Mouse (Mus musculus) adrenal gland, postnatal 4 days (tissue): ENCODE data around the gene Nudc. TPM values are rescaled to one million over a fixed set of nuclear protein-coding genes. Genes with fewer than 3 reads are reported as not detected.
"Not testable (repeated sequence)": the region's sequence is repeated elsewhere in the genome, so short reads cannot be mapped to it uniquely, and the experiment has no call there.

Experiments
- DNase-seq, 2 experiments: peaks; one replicate each; pipeline ENCODE4 v3.0.0; 2021 to 2022; ENCODE audit warnings: low spot score in 2 of 2, mixed read lengths in 2 of 2
- total RNA-seq, 2 experiments: library from RNA; stranded (reverse); gene quantifications; 2 replicates each; pipeline ENCODE4 v1.2.3; 2021

Nudc gene
- total RNA-seq, 2 experiments from 2014 or later = 129 to 136 TPM

DNA sequence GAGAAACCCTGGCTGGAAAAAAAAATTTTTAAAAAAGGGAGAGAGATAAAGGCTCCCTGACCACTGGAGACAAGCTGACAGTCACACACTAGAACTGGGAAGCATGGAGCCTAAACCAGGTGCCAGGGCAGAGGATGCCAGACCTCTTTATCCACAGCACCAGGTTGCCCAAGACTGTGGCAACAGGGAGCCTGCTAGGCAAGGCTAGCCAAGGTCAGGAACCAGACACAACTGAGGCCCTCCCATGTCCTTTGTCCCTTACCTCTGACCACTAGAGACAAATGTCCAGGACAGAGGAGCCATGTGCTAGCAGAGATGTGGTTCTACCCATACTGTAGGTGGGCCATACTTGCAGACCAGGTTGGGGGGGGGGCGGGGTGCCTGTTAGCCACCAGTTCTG is 6.2 kb upstream of the Nudc start:
- no peak for DNase-seq

DNA sequence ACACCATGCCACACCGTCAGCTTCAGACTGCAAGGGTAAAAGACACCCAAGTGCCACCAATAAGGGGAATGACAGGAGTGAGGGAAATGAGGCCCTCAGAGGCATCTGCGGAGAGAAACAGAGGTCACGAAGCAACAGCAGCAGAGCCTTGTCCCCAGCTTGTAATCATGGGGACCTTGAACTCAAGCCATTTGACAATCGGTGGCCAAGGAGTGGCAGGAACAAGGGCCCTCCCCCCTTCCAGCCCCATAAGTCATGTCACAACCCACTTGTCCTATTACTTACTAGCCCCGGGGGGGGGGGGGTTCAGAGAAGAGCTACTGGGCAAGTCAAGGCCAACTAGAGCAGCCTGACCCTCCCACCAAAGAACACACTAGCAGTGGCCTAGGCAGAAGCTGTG is 9.1 kb downstream of the Nudc start:
- DNase-seq = no peak

DNA sequence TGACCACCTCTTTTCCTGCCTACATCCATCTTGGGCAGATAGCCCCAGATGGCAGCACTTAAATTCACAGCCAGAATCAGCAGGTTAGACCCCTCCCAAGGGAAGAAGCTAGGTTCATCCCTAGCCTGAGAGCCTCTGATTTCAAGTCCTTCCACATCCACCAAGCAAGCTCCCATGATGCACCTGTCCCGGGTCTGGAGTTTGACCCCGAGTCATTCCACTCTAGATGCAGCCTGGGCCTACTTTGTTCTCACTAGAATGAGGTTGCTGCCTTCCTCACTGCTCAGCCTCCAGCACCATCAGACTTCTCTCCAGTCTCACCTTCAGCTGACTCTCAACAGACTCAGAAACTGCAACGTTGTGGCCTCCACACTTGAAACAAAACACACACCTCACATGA is 9.7 kb downstream of the Nudc start:
- no peak for DNase-seq

DNA sequence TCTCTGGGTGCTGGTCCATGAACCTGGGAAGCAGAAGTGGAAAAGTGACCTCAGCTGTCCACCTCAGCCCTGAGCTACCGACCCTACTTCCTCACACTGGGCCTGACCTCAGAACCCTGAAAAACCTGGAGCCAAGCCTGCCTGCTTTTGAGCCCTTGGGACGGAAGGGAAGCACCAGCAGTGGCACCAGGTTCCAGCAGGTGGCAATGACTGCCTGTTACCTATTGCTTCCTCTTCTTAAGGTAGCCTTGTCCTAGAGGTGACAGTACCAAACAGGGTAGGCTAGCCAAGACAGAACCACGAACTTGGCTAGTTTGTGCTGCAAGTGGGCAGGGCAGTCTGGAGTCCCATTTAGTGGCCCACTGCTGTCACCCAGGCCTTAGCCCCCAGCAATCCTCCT is 13.0 kb downstream of the Nudc start:
- no peak for DNase-seq

DNA sequence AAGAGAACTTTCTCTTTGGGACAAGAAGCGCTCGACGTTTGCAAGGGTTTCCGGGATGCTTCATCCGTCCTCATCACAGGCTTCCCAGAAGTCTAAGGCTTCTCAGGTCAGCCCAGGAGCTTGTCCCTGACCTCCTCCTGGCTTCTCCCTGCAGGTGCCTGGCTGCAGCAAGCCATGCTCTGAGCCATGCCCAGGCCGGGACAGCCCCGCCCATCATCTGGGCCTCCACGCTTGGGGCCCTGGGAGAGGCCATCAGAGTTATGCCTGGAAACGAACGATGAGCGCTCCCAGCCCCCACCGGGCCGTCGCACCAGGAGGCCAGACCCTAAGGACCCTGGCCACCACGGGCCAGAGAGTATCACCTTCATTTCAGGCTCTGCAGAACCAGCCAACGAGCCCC is 18.0 kb downstream of the Nudc start:
- no peak for DNase-seq

DNA sequence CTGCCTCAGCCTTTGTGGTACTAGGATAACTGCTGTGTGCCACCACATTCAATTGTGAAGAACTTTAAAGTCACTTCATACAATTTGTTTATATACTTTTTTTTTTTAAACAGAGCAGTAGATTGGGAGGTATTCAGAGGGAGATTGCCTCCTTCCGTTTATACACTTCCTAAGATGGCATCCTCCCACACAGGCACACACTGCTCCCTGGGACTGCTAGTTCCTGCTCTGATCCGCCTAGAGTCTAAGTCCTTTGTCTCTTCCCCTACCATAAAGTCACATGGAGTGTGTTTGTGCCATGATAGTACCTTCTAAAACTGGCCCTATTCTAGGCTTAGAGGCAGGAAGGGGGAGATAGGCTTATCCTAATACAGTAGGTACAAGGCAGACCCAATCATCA is 24.3 kb downstream of the Nudc start:
- DNase-seq = no peak

DNA sequence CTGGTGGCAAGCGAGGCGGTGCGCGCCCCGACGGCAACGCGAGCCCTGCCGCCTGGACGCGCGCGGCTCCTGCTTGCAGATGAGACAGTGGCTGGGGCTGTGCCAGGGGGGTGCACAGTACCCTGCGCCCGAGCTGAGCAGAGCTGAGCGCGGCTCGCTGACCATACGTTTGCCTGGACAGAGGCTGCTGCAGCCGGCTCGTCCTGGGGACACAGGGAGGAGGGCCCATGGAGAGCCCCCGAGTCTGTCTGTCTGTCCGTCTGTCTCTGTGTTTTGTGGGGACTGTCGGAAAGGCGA is 26.5 kb downstream of the Nudc start:
- DNase-seq = no peak

DNA sequence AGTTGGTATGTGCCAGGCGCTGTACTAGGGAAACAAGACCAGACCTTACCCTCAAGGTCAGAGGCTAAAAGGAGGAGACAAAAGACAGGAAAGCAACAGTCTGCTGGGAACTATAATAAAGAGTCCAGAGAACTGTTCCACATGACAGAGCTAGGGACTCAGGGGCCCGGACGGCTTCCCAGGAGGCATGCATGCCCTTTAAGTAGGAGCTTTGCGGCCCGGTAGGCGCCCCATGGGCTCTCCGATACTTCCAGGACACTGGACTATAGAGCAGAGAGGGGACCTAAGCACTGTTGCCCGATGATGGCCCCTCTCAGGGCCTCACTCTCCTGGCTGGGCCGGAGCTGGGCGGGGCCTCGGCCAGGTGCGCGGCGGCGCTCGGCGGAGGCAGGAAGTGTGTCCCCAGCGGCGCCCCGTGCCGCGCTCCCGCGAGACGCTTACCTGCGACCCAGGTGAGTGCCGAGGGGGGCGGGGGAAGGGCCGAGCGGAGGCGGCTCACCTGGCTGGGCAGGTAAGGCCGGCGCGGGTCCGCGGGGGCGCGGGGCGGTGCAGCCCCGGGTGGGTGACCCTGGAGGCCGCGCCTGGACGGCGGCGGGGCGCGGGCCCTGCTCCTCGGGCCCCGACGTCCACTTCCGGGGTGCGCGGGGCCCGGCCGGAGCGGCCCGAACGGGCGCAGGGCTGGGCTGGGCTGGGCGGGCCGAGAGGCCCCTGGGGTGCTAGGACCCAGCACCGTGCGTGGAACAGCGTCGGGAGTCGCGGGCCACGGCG is 27.0 kb downstream of the Nudc start, which contains the start of gene Kdf1:
TSS of gene Kdf1 (plus strand) at position 363 of the 768 bp plus-strand sequence.
- DNase-seq = no peak

DNA sequence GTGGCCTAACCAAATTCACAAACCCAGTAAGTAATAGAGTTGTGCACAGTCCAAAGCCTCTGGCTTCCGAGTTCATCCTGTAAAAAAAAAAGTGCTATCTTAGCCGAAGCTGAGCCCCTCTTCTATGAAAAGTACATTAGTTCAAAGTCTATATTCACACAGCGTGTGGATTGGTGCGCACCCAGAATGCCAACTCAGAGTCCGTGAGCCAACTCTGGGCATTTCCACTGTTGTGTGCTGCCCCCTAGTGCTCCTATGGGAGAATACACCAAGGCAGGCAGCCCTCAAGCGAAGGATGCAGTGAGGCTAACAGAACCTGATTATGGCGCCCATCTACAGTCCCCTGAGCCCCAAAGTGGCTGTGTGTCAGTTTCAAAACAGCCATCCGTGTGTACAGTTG is 32.8 kb downstream of the Nudc start:
- DNase-seq = peak; percentile 37 to 60

DNA sequence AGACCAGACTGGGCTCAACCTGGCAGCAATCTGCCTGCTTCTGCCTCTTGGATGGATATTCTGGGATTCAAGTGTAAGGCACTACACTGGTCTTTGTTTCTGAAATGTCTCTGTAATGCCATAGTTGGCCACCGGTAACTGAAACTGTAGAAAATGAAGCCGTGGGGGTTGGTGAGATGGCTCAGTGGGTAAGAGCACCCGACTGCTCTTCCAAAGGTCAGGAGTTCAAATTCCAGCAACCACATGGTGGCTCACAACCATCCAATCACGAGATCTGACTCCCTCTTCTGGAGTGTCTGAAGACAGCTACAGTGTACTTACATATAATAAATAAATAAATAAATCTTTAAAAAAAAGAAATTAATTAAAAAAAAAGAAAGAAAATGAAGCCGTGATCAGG is 33.3 kb downstream of the Nudc start:
- not testable (repeated sequence) for DNase-seq

DNA sequence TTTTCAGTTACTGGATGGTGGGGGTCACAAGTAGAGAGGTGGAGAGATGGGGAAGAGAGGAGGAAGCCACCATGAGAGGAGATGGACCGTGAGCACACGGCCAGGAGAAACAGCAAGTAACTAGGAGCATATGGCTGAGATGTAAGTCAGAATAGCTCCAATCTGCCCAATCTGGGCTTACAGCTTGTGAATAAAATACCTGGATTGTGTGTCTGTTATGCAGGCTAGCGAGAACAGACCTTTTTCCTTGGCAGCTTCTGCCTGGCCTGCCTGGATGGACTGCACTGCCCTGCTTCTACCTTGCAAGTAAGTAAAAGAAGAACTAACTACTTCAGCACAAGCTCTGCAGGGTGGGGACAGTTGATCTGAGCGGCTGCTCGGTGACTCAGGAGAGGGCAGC is 34.7 kb downstream of the Nudc start:
- no peak for DNase-seq

DNA sequence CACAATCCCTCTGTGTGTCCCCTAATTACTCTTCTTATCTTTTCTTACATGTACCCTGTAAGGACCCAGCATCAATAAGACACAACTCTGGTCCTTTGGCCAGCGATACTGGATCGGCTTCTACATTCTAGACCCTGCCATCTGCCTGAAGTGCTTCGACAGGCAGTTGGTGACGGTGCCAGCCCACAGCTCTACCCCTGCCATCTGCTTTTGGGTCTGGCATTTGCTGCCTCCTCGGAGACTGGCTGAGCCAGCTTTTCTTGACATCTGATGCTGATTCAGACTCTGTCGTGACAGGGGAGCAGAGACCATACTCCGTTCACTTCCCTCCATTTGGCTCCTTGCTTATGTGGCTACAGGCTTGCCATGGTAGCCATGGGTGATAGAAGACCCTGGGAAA is 36.8 kb downstream of the Nudc start:
- no peak for DNase-seq

DNA sequence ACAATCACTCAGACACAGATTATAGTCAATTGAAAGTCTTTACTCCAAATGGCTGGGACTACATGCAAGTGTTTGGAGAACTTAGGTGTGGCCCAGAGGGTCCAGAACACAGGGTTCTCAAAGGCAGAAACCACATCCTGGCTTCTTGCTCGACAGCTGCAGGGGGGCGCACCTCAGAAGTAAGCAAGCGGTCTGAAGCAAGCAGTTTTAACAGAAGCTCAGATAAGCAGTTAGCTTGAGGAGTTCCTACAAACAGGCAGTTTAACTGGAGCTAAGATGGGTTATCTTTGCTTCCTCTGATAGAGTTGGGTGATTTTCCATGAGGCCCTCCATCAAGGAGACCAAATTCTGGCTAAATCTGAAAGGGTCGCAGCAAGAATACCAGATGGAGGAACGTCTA is 39.2 kb downstream of the Nudc start:
- DNase-seq = no peak

DNA sequence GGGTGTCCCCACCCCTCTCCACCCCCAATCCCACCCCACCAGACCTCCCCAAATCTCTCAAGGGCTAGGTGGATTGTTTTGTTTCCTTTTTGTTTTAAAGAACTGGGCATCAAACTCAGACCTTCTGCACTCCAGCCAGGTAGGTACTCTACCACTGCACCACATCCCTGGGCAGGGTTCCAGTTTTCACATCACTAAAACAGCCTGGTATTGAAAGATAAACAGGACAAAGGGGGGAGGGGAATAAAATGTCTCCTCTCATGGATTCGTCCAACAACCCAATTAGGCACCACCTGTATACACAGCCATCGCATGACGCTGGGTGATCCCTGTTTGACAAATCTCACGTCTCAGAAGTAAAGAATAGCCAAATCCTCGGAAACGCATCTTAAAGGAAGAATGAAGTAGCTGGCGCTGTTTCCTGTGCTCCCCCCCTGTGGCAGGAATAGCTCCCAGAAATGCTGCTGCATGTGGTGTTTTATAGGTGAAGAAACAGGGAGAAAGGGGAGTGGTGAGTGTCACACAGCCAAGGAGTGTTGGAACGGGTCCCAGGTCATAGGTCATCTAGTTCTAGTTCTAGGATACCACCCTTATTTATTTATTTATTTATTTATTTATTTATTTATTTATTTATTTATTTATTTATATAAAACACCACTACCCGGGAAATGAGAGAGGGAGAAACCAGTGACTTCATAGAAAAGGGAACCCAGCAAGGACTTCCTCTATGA is 40.9 kb downstream of the Nudc start:
- DNase-seq = no peak

DNA sequence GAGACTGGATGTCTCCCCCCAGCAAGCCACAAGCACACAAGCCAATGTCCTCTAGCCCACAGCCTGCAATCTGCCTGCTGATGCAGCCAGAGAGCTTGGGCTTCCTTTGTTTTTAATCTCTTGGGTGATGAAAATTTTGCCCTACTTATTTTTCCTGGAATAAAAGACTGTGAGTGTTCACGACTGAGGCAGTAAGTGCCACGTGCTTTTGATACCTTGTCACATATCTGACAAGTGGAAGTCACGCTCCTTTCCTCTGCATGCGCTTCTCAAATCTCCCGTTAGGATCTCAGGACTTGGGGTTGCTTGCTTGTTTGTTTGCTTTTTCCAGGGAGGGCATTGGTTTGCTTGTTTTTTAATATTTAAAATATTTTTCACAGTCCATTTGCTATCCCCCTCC is 41.5 kb downstream of the Nudc start:
- no peak for DNase-seq

DNA sequence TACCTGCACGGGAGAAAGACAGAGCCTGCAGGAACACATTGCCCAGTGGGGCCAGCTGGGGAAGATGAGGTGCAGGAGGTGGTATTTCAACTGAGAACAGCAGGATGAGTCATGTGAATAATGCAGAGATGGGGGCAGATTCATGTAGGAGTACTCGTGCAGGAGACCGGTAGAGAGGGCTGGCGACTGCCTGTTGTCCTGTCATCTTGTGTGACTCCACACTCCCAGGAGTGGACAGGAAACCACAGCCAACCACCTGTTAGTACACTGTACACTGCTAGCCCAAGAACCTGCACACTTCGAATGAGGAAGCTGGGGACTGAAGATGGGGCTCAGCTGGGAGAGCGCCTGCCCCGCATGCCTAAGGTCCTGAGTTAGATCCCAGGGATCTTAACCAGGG is 44.3 kb downstream of the Nudc start:
- no peak for DNase-seq

DNA sequence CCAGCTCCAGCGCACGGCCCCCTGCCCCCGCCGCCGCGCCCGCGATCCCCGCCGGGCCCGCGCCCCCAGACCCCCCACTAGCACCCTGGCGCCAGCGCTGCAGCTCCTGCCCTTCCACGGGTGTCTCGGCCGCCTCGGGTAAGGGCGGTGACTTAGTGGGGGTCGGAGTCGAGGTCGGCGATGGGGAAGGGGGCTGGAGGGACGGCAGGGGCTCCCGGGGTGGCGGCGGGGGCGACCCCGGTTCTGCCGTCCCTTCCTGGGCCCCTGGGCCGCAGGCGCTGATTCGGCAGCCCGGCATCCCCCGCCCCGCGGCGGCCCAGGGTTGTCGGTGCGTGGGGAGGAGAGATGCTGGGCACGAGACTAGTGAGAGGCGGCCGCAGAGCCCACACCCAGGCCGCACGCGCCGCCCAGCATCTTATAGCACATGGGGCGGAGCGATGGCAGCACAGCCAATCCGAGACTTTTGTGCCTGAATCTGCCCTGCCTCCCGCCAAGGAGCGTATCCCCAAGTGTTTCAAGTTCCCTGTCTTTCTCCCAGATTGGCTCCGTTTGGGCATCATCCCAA is 47.6 kb downstream of the Nudc start, which contains the start of gene Trnp1:
TSS of gene Trnp1 (minus strand) at position 391 of the 565 bp plus-strand sequence.
- DNase-seq = peak in 1 of 2 experiments; percentile 21

DNA sequence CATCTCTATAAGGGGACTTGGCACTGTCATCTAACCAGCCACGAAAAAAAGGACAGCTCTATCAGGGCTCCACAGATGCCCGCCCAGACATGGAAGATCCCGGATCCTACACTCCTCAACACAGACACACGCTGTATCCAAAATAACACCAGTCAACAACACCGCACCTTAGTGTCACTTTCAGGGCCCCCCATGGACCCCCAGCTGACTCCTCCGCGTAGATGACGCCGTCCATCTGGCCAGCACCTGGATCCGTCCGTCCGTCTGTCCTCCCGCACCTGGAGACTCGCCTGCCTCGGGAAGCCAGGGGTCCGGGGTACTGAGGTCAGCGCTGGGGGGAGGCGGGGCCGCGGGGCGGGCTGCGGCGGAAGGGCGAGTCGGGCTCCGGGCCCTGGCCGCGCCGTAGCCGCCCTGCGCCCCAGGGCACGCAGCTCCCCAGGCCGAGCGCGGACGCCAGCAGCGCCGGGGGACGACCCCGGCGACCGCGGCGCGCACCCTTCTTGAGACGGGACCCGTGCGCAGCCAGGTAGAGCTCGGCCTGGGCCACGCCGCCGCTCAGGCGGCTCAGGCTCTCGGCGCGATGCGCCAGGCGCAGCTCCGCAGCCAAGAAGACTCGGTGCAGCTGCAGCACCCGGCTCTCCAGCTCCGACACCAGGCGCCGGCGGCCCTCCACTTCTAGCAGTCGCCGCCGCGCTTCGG is 48.2 kb downstream of the Nudc start:
- DNase-seq = no peak

DNA sequence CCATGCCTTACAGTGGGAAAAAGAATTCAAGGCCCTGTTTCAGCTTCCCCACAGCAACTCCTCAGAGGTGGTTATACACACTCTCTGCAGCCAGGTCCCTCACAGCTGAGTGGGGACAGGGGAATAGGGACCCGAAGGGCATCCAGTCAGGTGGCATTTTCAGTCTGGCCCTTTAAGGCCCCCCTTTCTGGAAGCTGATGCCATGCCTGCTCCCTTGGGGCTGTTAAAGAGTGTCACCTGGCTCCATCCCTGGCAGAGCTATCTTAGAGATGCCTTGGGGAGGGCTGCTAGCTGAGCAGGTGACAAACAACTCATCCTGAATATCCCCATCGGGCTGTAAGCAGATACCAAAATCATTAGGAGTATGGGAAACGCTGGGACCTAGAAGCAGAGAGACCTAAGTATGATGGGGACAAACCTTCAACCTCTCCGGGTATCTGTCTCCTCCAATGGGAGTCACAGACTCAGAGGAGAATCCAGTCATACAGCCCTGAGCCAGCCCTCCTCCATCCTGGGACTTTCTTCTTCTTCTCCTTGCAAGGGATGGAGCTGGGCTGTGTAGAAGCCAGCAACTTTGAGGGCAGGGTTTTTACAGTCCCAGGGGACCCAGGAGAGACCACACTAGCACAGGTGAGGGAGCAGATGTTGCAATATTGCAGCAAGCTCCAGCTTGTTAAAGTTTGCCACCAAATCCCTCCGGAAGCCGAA is 48.9 kb downstream of the Nudc start:
- DNase-seq = no peak

DNA sequence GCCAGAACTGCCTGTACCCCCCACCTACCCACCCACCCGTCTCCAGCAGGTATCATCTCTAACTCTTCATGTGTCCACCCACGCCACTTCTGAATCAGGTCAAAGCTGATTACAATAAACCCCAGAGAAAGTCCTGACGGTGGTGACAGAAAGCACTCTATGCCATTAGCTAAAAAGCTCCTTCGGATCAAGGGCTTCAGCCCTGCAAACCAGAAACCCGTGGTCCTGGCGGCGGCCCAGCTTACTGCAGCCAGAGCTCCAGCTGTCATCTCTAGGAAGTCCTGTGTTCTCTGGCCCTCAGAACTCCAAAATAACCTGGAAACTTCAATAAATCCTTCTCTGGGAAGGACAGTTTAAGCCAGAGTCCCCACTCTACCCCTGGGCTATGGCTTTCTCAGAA is 50.1 kb downstream of the Nudc start:
- DNase-seq = no peak

DNA sequence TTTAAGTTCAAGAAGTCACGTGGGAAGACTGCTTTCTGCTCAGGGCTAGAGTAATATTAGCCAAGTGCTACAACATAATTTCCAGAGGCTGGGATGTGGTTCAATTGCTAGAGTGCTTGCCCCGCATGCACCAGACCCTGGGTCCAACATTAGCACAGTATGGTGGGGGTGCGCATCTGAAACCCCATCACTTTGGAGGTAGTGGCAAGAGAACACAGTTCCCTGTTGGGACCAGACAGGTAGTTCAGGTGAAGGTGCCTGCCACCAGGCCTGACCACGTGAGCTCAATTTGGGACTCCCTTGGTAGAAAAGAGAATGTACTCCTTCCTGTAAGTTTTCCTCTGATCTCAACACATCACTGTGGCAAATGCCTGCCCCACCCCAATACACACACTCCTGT is 50.9 kb downstream of the Nudc start:
- DNase-seq = no peak
